Comparison of ENCODE assay signal across 21 mouse cellular contexts in the genomic region with DNA sequence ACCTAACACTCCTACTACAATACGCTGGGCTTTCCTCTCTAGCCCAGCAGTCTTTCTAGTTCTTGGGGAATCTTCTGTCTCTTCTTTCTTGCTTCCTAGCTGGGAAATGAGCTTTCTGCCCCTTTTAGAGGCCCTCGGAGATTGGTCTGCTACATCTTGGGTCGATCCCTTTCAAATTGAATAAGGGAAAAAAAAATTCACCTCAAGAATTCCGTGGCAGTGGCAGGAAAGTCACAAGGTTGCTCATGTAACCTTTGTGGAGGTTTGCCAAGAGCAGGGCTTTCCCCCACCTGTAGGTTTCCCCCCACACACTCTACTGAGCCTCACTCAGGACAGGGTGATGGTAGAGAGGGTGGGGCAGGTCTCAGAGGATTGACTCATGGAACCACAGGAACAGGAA. TPM values are rescaled to one million over a fixed set of nuclear protein-coding genes. Genes with fewer than 3 reads are reported as not detected.
DNase-seq lines count a peak whose midpoint lies in the region; TF ChIP-seq lines count a peak whose summit lies in the region.
"Had no signal": no experiment of that assay in that cellular context is flagged by ENCODE, and none has a peak within 500 bp of the region (broad histone marks: within the 10 kb centered on the region; RNA-seq: fewer than 3 reads in every experiment).

No protein-coding gene starts in this region.

- dilution Hi-C loops in CH12.LX (cut with MboI; ENCODE audit: extremely low pct_ligation_motif_present, extremely low pct_unique_long_range_greater_than_20kb, low sequenced_read_pairs), result no loop called here

- peaks cover 24 to 33% of the 10 kb centered on the region in 2 experiments for H3K4me1 ChIP-seq in CH12.LX (ENCODE audit: control insufficient read depth in 1 of 2, insufficient read depth in 2 of 2)

- no peak overlapping the region for H3K4me3 ChIP-seq in CH12.LX (replicated peaks in 1 of 3; ENCODE audit: low read depth in 2 of 3, low read length in 2 of 3, poor library complexity in 1 of 3)

- peak overlapping the region; percentile 10; the same call in 1 of the 2 replicates for H3K27ac ChIP-seq in CH12.LX (ENCODE audit: insufficient read depth, low read depth)

- TF ChIP-seq CTCF in CH12.LX (conservative IDR thresholded peaks at IDR 0.05 in 1 of 2, IDR thresholded peaks at IDR 0.05 in 1 of 2; ENCODE audit: low read depth in 2 of 2, low read length in 2 of 2), result no peak

- TF ChIP-seq POLR2A in CH12.LX (IDR thresholded peaks at IDR 0.05; ENCODE audit: low read depth, low read length), result no peak

- no peak overlapping the region for H3K9ac ChIP-seq in CH12.LX (ENCODE audit: insufficient read depth, low read depth)

- peaks cover 6% of the 10 kb centered on the region for H3K79me2 ChIP-seq in CH12.LX (replicated peaks; ENCODE audit: control insufficient read depth, extremely low read depth, insufficient read depth, poor library complexity, severe bottlenecking)

- H3K36me3 ChIP-seq in CH12.LX (replicated peaks in 1 of 2; ENCODE audit: control insufficient read depth in 1 of 2, insufficient read depth in 1 of 2, low read length in 1 of 2), result peaks cover 0 to 4% of the 10 kb centered on the region in 2 experiments
- H3K36me3 ChIP-seq: G1E had no signal

- TF ChIP-seq RAD21 in CH12.LX (IDR thresholded peaks at IDR 0.05; ENCODE audit: low read depth, low read length), result no peak

- no peaks in the 10 kb centered on the region for H3K27me3 ChIP-seq in CH12.LX (replicated peaks)

- H3K9me3 ChIP-seq in CH12.LX (replicated peaks; ENCODE audit: low read length), result peaks cover 19% of the 10 kb centered on the region

- H3K4me2 ChIP-seq in CH12.LX (ENCODE audit: insufficient read depth, low read depth, poor library complexity, severe bottlenecking), result peak overlapping the region; percentile 6; the same call in 1 of the 2 replicates

- in situ Hi-C loops in CH12.LX (cut with MboI; ENCODE audit: low pct_ligation_motif_present, low pct_unique_long_range_greater_than_20kb, low sequenced_read_pairs), result loop anchor here (5.0 kb wide), 1 partner anchor 41 kb away; no protein-coding TSS in a partner anchor

- peak; percentile 46 for DNase-seq in heart, adult 11 months
- DNase-seq in heart, postnatal 10 days, result no peak
- no peak for DNase-seq in CH12.LX (ENCODE audit: extremely low read depth)
- DNase-seq in left cerebral cortex, adult 18-20 months (ENCODE audit: low spot score in 2 of 2), result no peak
- DNase-seq: adrenal gland, adult 2 months; adrenal gland, adult 8-10 months; adrenal gland, postnatal 10 days; adrenal gland, postnatal 14 days; adrenal gland, postnatal 25 days; adrenal gland, postnatal 36 days; B cell, adult 2 months; cerebellum, adult 11 months; cerebellum, adult 11-12 months; cerebellum, adult 18-20 months; cerebellum, adult 2 months had no signal

- peak; percentile 20; the same call in 1 of the 2 replicates for TF ChIP-seq EP300 in CH12.LX (IDR thresholded peaks at IDR 0.05; ENCODE audit: low read length)

- intact Hi-C loops in heart, postnatal 10 days (cut with DNase I), result no loop called here

TF ChIP-seq in CH12.LX, 34 proteins besides CTCF, POLR2A, EP300 and RAD21:
- TF ChIP-seq E2F4 (IDR thresholded peaks at IDR 0.05; ENCODE audit: insufficient replicate concordance, low read depth, low read length) (no peak), ELF1 (IDR thresholded peaks at IDR 0.05; ENCODE audit: low read depth, low read length) (no peak), JUN (IDR thresholded peaks at IDR 0.05; ENCODE audit: insufficient read depth, low read depth, low read length) (no peak), PAX5 (IDR thresholded peaks at IDR 0.05; ENCODE audit: low read length) (no peak), ETS1 (conservative IDR thresholded peaks at IDR 0.05; ENCODE audit: low read depth, low read length) (no peak; the same call in 1 of the 2 replicates), GABPA (IDR thresholded peaks at IDR 0.05; ENCODE audit: insufficient replicate concordance, low read depth, low read length) (no peak), BHLHE40 (IDR thresholded peaks at IDR 0.05; ENCODE audit: low read depth, low read length) (peak; percentile 21; the same call in 1 of the 2 replicates), TBP (conservative IDR thresholded peaks at IDR 0.05; ENCODE audit: low read depth, low read length) (no peak), TCF12 (IDR thresholded peaks at IDR 0.05; ENCODE audit: low read depth, low read length) (no peak), MXI1 (IDR thresholded peaks at IDR 0.05; ENCODE audit: low read depth, low read length) (peak; percentile 33; the same call in 1 of the 2 replicates), MAFK (IDR thresholded peaks at IDR 0.05; ENCODE audit: insufficient replicate concordance, low read length) (no peak), MAZ (IDR thresholded peaks at IDR 0.05; ENCODE audit: low read depth, low read length) (peak; percentile 83), HCFC1 (IDR thresholded peaks at IDR 0.05; ENCODE audit: low read depth, low read length) (no peak), NRF1 (IDR thresholded peaks at IDR 0.05; ENCODE audit: low read depth, low read length) (no peak), POLR2AphosphoS2 (IDR thresholded peaks at IDR 0.05; ENCODE audit: low read depth, low read length) (no peak), SIN3A (IDR thresholded peaks at IDR 0.05; ENCODE audit: low read length) (peak; percentile 32; the same call in 1 of the 2 replicates), ZKSCAN1 (IDR thresholded peaks at IDR 0.05; ENCODE audit: borderline replicate concordance, low read depth, low read length) (no peak), CHD1 (IDR thresholded peaks at IDR 0.05; ENCODE audit: low read depth, low read length) (peak; percentile 57; the same call in 1 of the 2 replicates), ZNF384 (IDR thresholded peaks at IDR 0.05; ENCODE audit: low read depth, low read length) (no peak), SMC3 (IDR thresholded peaks at IDR 0.05; ENCODE audit: low read depth, low read length) (no peak), KAT2A (IDR thresholded peaks at IDR 0.05; ENCODE audit: insufficient replicate concordance, low read length) (no peak), ZMIZ1 (IDR thresholded peaks at IDR 0.05; ENCODE audit: low read depth, low read length) (peak; percentile 64; the same call in 1 of the 2 replicates), ZC3H11A (IDR thresholded peaks at IDR 0.05; ENCODE audit: low read depth, low read length) (no peak), RCOR1 (conservative IDR thresholded peaks at IDR 0.05; ENCODE audit: low read depth, low read length) (no peak), MEF2A (IDR thresholded peaks at IDR 0.05; ENCODE audit: borderline replicate concordance, low read depth, low read length) (0 out of 2 replicates have a peak, but pooled peaks have one; percentile 10), MYC (IDR thresholded peaks at IDR 0.05; ENCODE audit: low read depth, low read length) (no peak), JUND (conservative IDR thresholded peaks at IDR 0.05; ENCODE audit: low read depth, low read length) (no peak), NELFE (IDR thresholded peaks at IDR 0.05; ENCODE audit: low read depth, low read length) (no peak), CHD2 (IDR thresholded peaks at IDR 0.05; ENCODE audit: low read length) (no peak), USF2 (conservative IDR thresholded peaks at IDR 0.05; ENCODE audit: low read depth, low read length) (no peak), IRF4 (IDR thresholded peaks at IDR 0.05; ENCODE audit: low read depth, low read length) (peak; percentile 20; the same call in 1 of the 2 replicates), MAX (IDR thresholded peaks at IDR 0.05; ENCODE audit: low read length) (no peak), USF1 (IDR thresholded peaks at IDR 0.05; ENCODE audit: low read depth, low read length) (no peak), UBTF (IDR thresholded peaks at IDR 0.05; ENCODE audit: low read depth, low read length) (no peak)

RNA-seq across cellular contexts. Expression of a gene that starts 4.2 kb away (rescaled TPM):
- total RNA-seq in heart, postnatal 10 days (2021), result not detected
- total RNA-seq in CH12.LX (2012; rRNA removed), result 483 and 965 TPM in 2 replicates
- total RNA-seq in CH12.LX (2014; rRNA removed), result 261 and 321 TPM in 2 replicates
- polyA plus RNA-seq in CH12.LX (2012; ENCODE audit: insufficient read length, low read depth), result 121 and 137 TPM in 2 replicates
- not detected for total RNA-seq in left cerebral cortex, adult 18-20 months (2021)
- total RNA-seq: adrenal gland, adult 18-20 months; adrenal gland, adult 2 months; adrenal gland, adult 8-10 months; adrenal gland, postnatal 10 days; adrenal gland, postnatal 14 days; adrenal gland, postnatal 25 days; adrenal gland, postnatal 36 days; adrenal gland, postnatal 4 days; G1E; MEL had no signal
- polyA plus RNA-seq: adrenal gland, adult 2 months; C2C12; G1E; Patski had no signal

RNA-seq across cellular contexts. Expression of a gene that starts 40.2 kb away (rescaled TPM):
- total RNA-seq in heart, postnatal 10 days (2021), result not detected
- total RNA-seq in CH12.LX (2012; rRNA removed), result 14.6 and 18.1 TPM in 2 replicates
- total RNA-seq in CH12.LX (2014; rRNA removed), result 13.6 and 15.4 TPM in 2 replicates
- polyA plus RNA-seq in CH12.LX (2012; ENCODE audit: insufficient read length, low read depth), result 10.6 and 12.7 TPM in 2 replicates
- total RNA-seq in left cerebral cortex, adult 18-20 months (2021), result not detected
- total RNA-seq: adrenal gland, postnatal 25 days; MEL had no signal
- polyA plus RNA-seq: C2C12; cerebellum, adult 2 months; Patski had no signal

RNA-seq across cellular contexts. Expression of a gene that starts 48.7 kb away (rescaled TPM):
- under 1 TPM; 0.67 to 0.79 TPM for total RNA-seq in heart, postnatal 10 days (2021)
- total RNA-seq in CH12.LX (2012; rRNA removed) (252 and 321 TPM in 2 replicates), CH12.LX (2014; rRNA removed) (106 and 123 TPM in 2 replicates)
- 129 and 137 TPM in 2 replicates for polyA plus RNA-seq in CH12.LX (2012; ENCODE audit: insufficient read length, low read depth)
- under 1 TPM; 0.37 to 0.52 TPM for total RNA-seq in left cerebral cortex, adult 18-20 months (2021)

Comparison
In these comparisons a context has a peak if more than half of its experiments do, and no peak if none do; other contexts are left out.
1. RNA of a gene that starts 4.2 kb away (total RNA-seq): 261 to 965 TPM in CH12.LX; not detected in left cerebral cortex, adult 18-20 months and not detected in heart, postnatal 10 days; every median in the first group is over 100 times any median in the second.
2. RNA of a gene that starts 40.2 kb away (total RNA-seq): 13.6 to 18.1 TPM in CH12.LX; not detected in heart, postnatal 10 days and not detected in left cerebral cortex, adult 18-20 months; every median in the first group is over 10 times any median in the second.
3. RNA of a gene that starts 48.7 kb away (total RNA-seq): 106 to 321 TPM in CH12.LX; 0.67 to 0.79 TPM in heart, postnatal 10 days and 0.37 to 0.52 TPM in left cerebral cortex, adult 18-20 months; every median in the first group is over 10 times any median in the second.